Comparison of ENCODE assay signal across 8 mouse cellular contexts in genomic region chr2:126663481-126663880, GRCm38 (mm10). TPM values are rescaled to one million over a fixed set of nuclear protein-coding genes. Genes with fewer than 3 reads are reported as not detected.
DNase-seq lines count a peak whose midpoint lies in the region; ATAC-seq and TF ChIP-seq lines count a peak whose summit lies in the region.

No protein-coding gene starts in this region.

- H3K9me3 ChIP-seq in midbrain, embryonic 15.5 days, result no peaks in the 10 kb centered on the region
- no peaks in the 10 kb centered on the region for H3K9me3 ChIP-seq in midbrain, embryonic 16.5 days (replicated peaks; ENCODE audit: control insufficient read depth, low read length, poor library complexity, severe bottlenecking)

- no peak for TF ChIP-seq POLR2A in cortical plate, adult 2 months (IDR thresholded peaks at IDR 0.05; ENCODE audit: extremely low read depth, insufficient read depth, low read length)

- H3K27me3 ChIP-seq in midbrain, embryonic 15.5 days (replicated peaks), result no peaks in the 10 kb centered on the region
- no peaks in the 10 kb centered on the region for H3K27me3 ChIP-seq in midbrain, embryonic 16.5 days (ENCODE audit: control insufficient read depth, insufficient read depth, low read depth, low read length)

- H3K36me3 ChIP-seq in midbrain, embryonic 15.5 days (replicated peaks), result no peaks in the 10 kb centered on the region
- no peaks in the 10 kb centered on the region for H3K36me3 ChIP-seq in midbrain, embryonic 16.5 days (ENCODE audit: control insufficient read depth, insufficient read depth, low read length)

- H3K4me3 ChIP-seq in midbrain, embryonic 15.5 days, result no peak overlapping the region
- no peak overlapping the region for H3K4me3 ChIP-seq in midbrain, embryonic 16.5 days (ENCODE audit: low read depth, low read length)
- H3K4me3 ChIP-seq in cortical plate, adult 2 months (ENCODE audit: insufficient read depth, low read length), result no peak overlapping the region

- ATAC-seq in frontal cortex, adult (ENCODE audit: low TSS enrichment), result peak; percentile 79
- 0 out of 2 replicates have a peak, but pooled peaks have one; percentile 30 for ATAC-seq in midbrain, embryonic 15.5 days (replicated peaks)
- ATAC-seq in midbrain, embryonic 16.5 days, result no peak

- 61% methylated on average over 4 of the region's 4 CpGs for WGBS in midbrain, embryonic 15.5 days
- WGBS in midbrain, embryonic 16.5 days, result 61% methylated on average over 4 of the region's 4 CpGs

- H3K27ac ChIP-seq in midbrain, embryonic 15.5 days, result no peak overlapping the region
- H3K27ac ChIP-seq in midbrain, embryonic 16.5 days (ENCODE audit: low read length), result no peak overlapping the region
- H3K27ac ChIP-seq in cortical plate, adult 2 months (ENCODE audit: insufficient read depth, low read length), result no peak overlapping the region

- DNase-seq in frontal cortex, postnatal 14 days (ENCODE audit: low spot score in 2 of 2), result no peak
- DNase-seq in naive thymus-derived CD4-positive, alpha-beta T cell, adult 2 months (ENCODE audit: low read depth), result peak; percentile 78
- no peak for DNase-seq in yolk sac, embryonic 10.5 days (ENCODE audit: low spot score)
- no peak for DNase-seq in cerebellum, postnatal 4 days (ENCODE audit: low spot score in 2 of 2)

- H3K4me1 ChIP-seq in midbrain, embryonic 15.5 days, result no peaks in the 10 kb centered on the region
- H3K4me1 ChIP-seq in midbrain, embryonic 16.5 days (ENCODE audit: control insufficient read depth, insufficient read depth, low read length), result no peaks in the 10 kb centered on the region
- no peaks in the 10 kb centered on the region for H3K4me1 ChIP-seq in cortical plate, adult 2 months (ENCODE audit: control insufficient read depth, insufficient read depth, low read length)

- TF ChIP-seq CTCF in cortical plate, adult 2 months (IDR thresholded peaks at IDR 0.05; ENCODE audit: extremely low read depth, insufficient read depth, low read length), result peak; percentile 12; the same call in 1 of the 2 replicates

- no peak overlapping the region for H3K4me2 ChIP-seq in midbrain, embryonic 15.5 days
- no peak overlapping the region for H3K4me2 ChIP-seq in midbrain, embryonic 16.5 days (ENCODE audit: low read length)

- no peak overlapping the region for H3K9ac ChIP-seq in midbrain, embryonic 15.5 days
- H3K9ac ChIP-seq in midbrain, embryonic 16.5 days (ENCODE audit: low read depth, low read length), result no peak overlapping the region

RNA-seq across cellular contexts. Expression of gene Gabpb1, which starts 12.7 kb away (rescaled TPM):
- 41.3 and 44.1 TPM in 2 replicates for polyA plus RNA-seq in midbrain, embryonic 15.5 days (2015; fragmentation: Nextera tagmentation; extraction: Ambion mirVana)
- polyA plus RNA-seq in midbrain, embryonic 16.5 days (2015; fragmentation: Nextera tagmentation; extraction: Ambion mirVana), result 39.2 and 43.3 TPM in 2 replicates
- 19.6 and 20.9 TPM in 2 replicates for polyA plus RNA-seq in cortical plate, adult 2 months (2012; rRNA removed)

RNA-seq across cellular contexts. Expression of gene Usp8, which starts 43.6 kb away (rescaled TPM):
- 28.1 and 28.4 TPM in 2 replicates for polyA plus RNA-seq in midbrain, embryonic 15.5 days (2015; fragmentation: Nextera tagmentation; extraction: Ambion mirVana)
- polyA plus RNA-seq in midbrain, embryonic 16.5 days (2015; fragmentation: Nextera tagmentation; extraction: Ambion mirVana), result 29.5 and 29.6 TPM in 2 replicates
- 39.0 and 39.2 TPM in 2 replicates for polyA plus RNA-seq in cortical plate, adult 2 months (2012; rRNA removed)

RNA-seq across cellular contexts. Expression of gene Hdc, which starts 44.4 kb away (rescaled TPM):
- polyA plus RNA-seq in midbrain, embryonic 15.5 days (2015; fragmentation: Nextera tagmentation; extraction: Ambion mirVana), result 1.5 and 1.8 TPM in 2 replicates
- 1.1 and 1.7 TPM in 2 replicates for polyA plus RNA-seq in midbrain, embryonic 16.5 days (2015; fragmentation: Nextera tagmentation; extraction: Ambion mirVana)
- polyA plus RNA-seq in cortical plate, adult 2 months (2012; rRNA removed), result 1.3 and 1.6 TPM in 2 replicates
